Mouse (Mus musculus) small intestine, adult 2 months (tissue): ENCODE data around the gene Ubac2. TPM values are rescaled to one million over a fixed set of nuclear protein-coding genes. Genes with fewer than 3 reads are reported as not detected.

Source experiments
- H3K27ac ChIP-seq: fragments of 200-500 bp; 2 replicates; pipeline ENCODE4 v1.5.1; 2012; ENCODE audit warnings: low read depth, low read length, control low read depth, inconsistent platforms; ENCODE audit not compliant: insufficient read depth
- H3K27me3 ChIP-seq: fragments of 200-500 bp; 2 replicates; pipeline ENCODE4 v1.6.1; 2012; ENCODE audit warnings: mild to moderate bottlenecking, moderate library complexity, low read length, inconsistent platforms; ENCODE audit not compliant: control insufficient read depth, insufficient read depth
- H3K36me3 ChIP-seq: fragments of 200-500 bp; 2 replicates; pipeline ENCODE4 v1.6.1; 2012; ENCODE audit warnings: mild to moderate bottlenecking, low read length, control low read depth, inconsistent platforms; ENCODE audit not compliant: control insufficient read depth, insufficient read depth
- H3K4me1 ChIP-seq: fragments of 200-500 bp; 2 replicates; pipeline ENCODE4 v1.6.1; 2012; ENCODE audit warnings: low read length, inconsistent platforms, mixed read lengths; ENCODE audit not compliant: control insufficient read depth, insufficient read depth, insufficient read length
- H3K4me3 ChIP-seq: fragments of 200-500 bp; 2 replicates; pipeline ENCODE4 v1.5.1; 2012; ENCODE audit warnings: low read depth, mild to moderate bottlenecking, control low read depth, inconsistent platforms, low read length, moderate library complexity
- CTCF ChIP-seq: fragments of 200-500 bp; IDR thresholded peaks from 2 replicates; pipeline ENCODE4 v1.5.1; 2012; ENCODE audit warnings: low read depth, mild to moderate bottlenecking, control low read depth, inconsistent platforms, low read length, moderate library complexity, mixed read lengths; ENCODE audit not compliant: insufficient replicate concordance, insufficient read length; ENCODE audit errors: extremely low read depth
- POLR2A ChIP-seq: fragments of 200-500 bp; IDR thresholded peaks from 2 replicates; pipeline ENCODE4 v1.6.1; 2012; ENCODE audit warnings: low read depth, mild to moderate bottlenecking, control low read depth, inconsistent platforms, low read length, moderate library complexity
- WGBS: fragments of 180-500 bp; shearing (Covaris S2); methylation state at CpG from one replicate; pipeline ENCODE4 v1.1.7; 2018; 5-methylcytosine and 5-hydroxymethylcytosine counted together
- polyA plus RNA-seq: library from polyadenylated mRNA; depleted of rRNA; stranded (reverse); fragments of >200 nt; gene quantifications from 2 replicates; pipeline ENCODE4 v1.2.3, GENCODE M21; 2012

Gene Ubac2
- polyA plus RNA-seq, 1 experiment = 48.4 TPM

- H3K4me3 ChIP-seq = no peak overlapping the region
- no peaks in the 10 kb centered on the region for H3K36me3 ChIP-seq
- 85% methylated on average over 9 of the region's 9 CpGs for WGBS
- H3K4me1 ChIP-seq = peaks cover 2% of the 10 kb centered on the region; the same call in 1 of the 2 replicates
- no peak overlapping the region for H3K27ac ChIP-seq
- H3K27me3 ChIP-seq = no peaks in the 10 kb centered on the region
- TF ChIP-seq CTCF = no peak
- TF ChIP-seq POLR2A = no peak
Measured at GRCm38 (mm10) chr14:122048816-122049215, 170.4 kb downstream of the Ubac2 start.

GRCm38 (mm10) chr14:122052896-122053635 lies 174.6 kb downstream of the Ubac2 start:
- Histone ChIP-seq H3K4me3 (no peak overlapping the region), H3K36me3 (no peaks in the 10 kb centered on the region), H3K27ac (0 out of 2 replicates have a peak overlapping the region, but pooled peaks have one; percentile 5), H3K4me1 (peaks cover 2% of the 10 kb centered on the region; the same call in 1 of the 2 replicates), H3K27me3 (no peaks in the 10 kb centered on the region)
- 85% methylated on average over 9 of the region's 9 CpGs for WGBS
- TF ChIP-seq CTCF (no peak), POLR2A (no peak)

GRCm38 (mm10) chr14:122056871-122057270 lies 178.5 kb downstream of the Ubac2 start:
- H3K27me3 ChIP-seq = no peaks in the 10 kb centered on the region
- peaks cover 2% of the 10 kb centered on the region; the same call in 1 of the 2 replicates for H3K4me1 ChIP-seq
- no peaks in the 10 kb centered on the region for H3K36me3 ChIP-seq
- TF ChIP-seq CTCF (no peak), POLR2A (no peak)
- 64% methylated on average over 6 of the region's 6 CpGs for WGBS
- no peak overlapping the region for H3K27ac ChIP-seq
- no peak overlapping the region for H3K4me3 ChIP-seq

- H3K36me3 ChIP-seq = no peaks in the 10 kb centered on the region
- no peak overlapping the region for H3K4me3 ChIP-seq
- 34% methylated on average over 2 of the region's 2 CpGs for WGBS
- TF ChIP-seq POLR2A = no peak
- no peak for TF ChIP-seq CTCF
- H3K27me3 ChIP-seq = no peaks in the 10 kb centered on the region
- H3K4me1 ChIP-seq = peaks cover 2% of the 10 kb centered on the region; the same call in 1 of the 2 replicates
- no peak overlapping the region for H3K27ac ChIP-seq
Measured at GRCm38 (mm10) chr14:122057941-122058346, 179.5 kb downstream of the Ubac2 start.

- Histone ChIP-seq H3K27me3 (no peaks in the 10 kb centered on the region), H3K36me3 (no peaks in the 10 kb centered on the region), H3K4me3 (no peak overlapping the region), H3K4me1 (no peaks in the 10 kb centered on the region; the same call in 1 of the 2 replicates), H3K27ac (no peak overlapping the region)
- no peak for TF ChIP-seq POLR2A
- TF ChIP-seq CTCF = peak; percentile 96; the same call in 1 of the 2 replicates
- 3% methylated on average over 3 of the region's 3 CpGs for WGBS
Measured at GRCm38 (mm10) chr14:122060642-122061041, 182.2 kb downstream of the Ubac2 start.

GRCm38 (mm10) chr14:122061376-122061775 lies 183.0 kb downstream of the Ubac2 start:
- Histone ChIP-seq H3K36me3 (no peaks in the 10 kb centered on the region), H3K27me3 (no peaks in the 10 kb centered on the region), H3K27ac (no peak overlapping the region), H3K4me1 (no peaks in the 10 kb centered on the region; the same call in 1 of the 2 replicates), H3K4me3 (no peak overlapping the region)
- TF ChIP-seq CTCF (no peak), POLR2A (no peak)
- WGBS = 83% methylated on average over 6 of the region's 6 CpGs

- WGBS = 83% methylated on average over 10 of the region's 10 CpGs
- peaks cover 8% of the 10 kb centered on the region; the same call in 1 of the 2 replicates for H3K4me1 ChIP-seq
- H3K27ac ChIP-seq = no peak overlapping the region
Measured at GRCm38 (mm10) chr14:122062411-122063090, 184.1 kb downstream of the Ubac2 start.

More at GRCm38 (mm10) chr14:122062411-122063090, 184.1 kb downstream of the Ubac2 start:
- no peaks in the 10 kb centered on the region for H3K36me3 ChIP-seq
- no peak overlapping the region for H3K4me3 ChIP-seq
- H3K27me3 ChIP-seq = no peaks in the 10 kb centered on the region
- TF ChIP-seq CTCF = no peak
- TF ChIP-seq POLR2A = no peak
